Mouse (Mus musculus): ENCODE data around the gene Ccdc88c. TPM values are rescaled to one million over a fixed set of nuclear protein-coding genes. Genes with fewer than 3 reads are reported as not detected.

Gene Ccdc88c
- polyA plus RNA-seq (2014; fragmentation: Illumina TruSeq; extraction: RNeasy Lipid Tissue Mini Kit (QIAGEN cat#74804); ENCODE audit: low read depth, low replicate concordance) = 3.2 TPM

GRCm38 (mm10) chr12:101028954-101029731, at the start of gene Ccdc88c:
Gene Ccdc88c, minus strand, starts transcription at chr12:101029056.

GRCm38 (mm10) chr12:100907598-100908297, 121.1 kb downstream of the Ccdc88c start, which contains the start of gene Gpr68:
Gene Gpr68, minus strand, starts transcription at chr12:100908198.

Other genes starting within 250 kb of the Ccdc88c start
- 72.5 TPM for gene Dglucy, start 250.0 kb downstream of the Ccdc88c start, polyA plus RNA-seq (2014; fragmentation: Illumina TruSeq; extraction: RNeasy Lipid Tissue Mini Kit (QIAGEN cat#74804); ENCODE audit: low read depth, low replicate concordance)
- gene Gpr68, start 120.9 kb downstream of the Ccdc88c start, polyA plus RNA-seq (2014; fragmentation: Illumina TruSeq; extraction: RNeasy Lipid Tissue Mini Kit (QIAGEN cat#74804); ENCODE audit: low read depth, low replicate concordance) = 0.18 TPM
- 27.2 TPM for gene Ppp4r3a, start 54.6 kb upstream of the Ccdc88c start, polyA plus RNA-seq (2014; fragmentation: Illumina TruSeq; extraction: RNeasy Lipid Tissue Mini Kit (QIAGEN cat#74804); ENCODE audit: low read depth, low replicate concordance)